Mouse (Mus musculus) cerebellum, postnatal 36 days (tissue): ENCODE measurements around the gene Rfx6.

ENCODE experiments used
- DNase-seq, 2 experiments: peaks; one replicate each; pipeline ENCODE4 v3.0.0; 2021 to 2022; ENCODE audit warnings: mixed read lengths in 2 of 2

The Rfx6 gene

GRCm38 (mm10) chr10:51677548-51678250 lies at the start of gene Rfx6:
TSS of gene Rfx6 (plus strand) at chr10:51677756.
- peak; percentile 10 to 17 for DNase-seq

- DNase-seq = no peak
Measured at GRCm38 (mm10) chr10:51631411-51632136, 46.0 kb upstream of the Rfx6 start, which contains the start of gene Gprc6a. TSS of gene Gprc6a (minus strand) at chr10:51631461.

GRCm38 (mm10) chr10:51649506-51650221 lies 27.9 kb upstream of the Rfx6 start:
- DNase-seq = no peak

GRCm38 (mm10) chr10:51657324-51657723 lies 20.2 kb upstream of the Rfx6 start:
- no peak for DNase-seq

- DNase-seq = no peak
Measured at GRCm38 (mm10) chr10:51669334-51669733, 8.2 kb upstream of the Rfx6 start.

- DNase-seq = no peak
Measured at GRCm38 (mm10) chr10:51671583-51671982, 6.0 kb upstream of the Rfx6 start.

- DNase-seq = no peak
Measured at GRCm38 (mm10) chr10:51672082-51672779, 5.3 kb upstream of the Rfx6 start.

- DNase-seq = no peak
Measured at GRCm38 (mm10) chr10:51678251-51678639, 689 bp downstream of the Rfx6 start.

- no peak for DNase-seq
Measured at GRCm38 (mm10) chr10:51720904-51721303, 43.3 kb downstream of the Rfx6 start.

GRCm38 (mm10) chr10:51761436-51761835 lies 83.9 kb downstream of the Rfx6 start:
- DNase-seq = no peak

GRCm38 (mm10) chr10:51763241-51763640 lies 85.7 kb downstream of the Rfx6 start:
- DNase-seq = no peak

- no peak for DNase-seq
Measured at GRCm38 (mm10) chr10:51768445-51768844, 90.9 kb downstream of the Rfx6 start.

- no peak for DNase-seq
Measured at GRCm38 (mm10) chr10:51769252-51769651, 91.7 kb downstream of the Rfx6 start.

GRCm38 (mm10) chr10:51779648-51780047 lies 102.1 kb downstream of the Rfx6 start:
- no peak for DNase-seq
